Mouse (Mus musculus) testis, adult 2 months (tissue): ENCODE data around the gene Cideb.

Experiments used
- CTCF ChIP-seq: fragments of 200-500 bp; IDR thresholded peaks from 2 replicates; pipeline ENCODE4 v1.5.1; 2012; ENCODE audit warnings: low read depth, mild to moderate bottlenecking, inconsistent platforms, low read length, moderate library complexity; ENCODE audit not compliant: control insufficient read depth, insufficient read depth, insufficient replicate concordance
- POLR2A ChIP-seq: fragments of 200-500 bp; IDR thresholded peaks from 2 replicates; pipeline ENCODE4 v1.6.1; 2012; ENCODE audit warnings: low read depth, mild to moderate bottlenecking, inconsistent platforms, low read length, moderate library complexity; ENCODE audit not compliant: control insufficient read depth

- peak; percentile 97 for TF ChIP-seq CTCF
- peak; percentile 39 for TF ChIP-seq POLR2A
Observed at GRCm38 (mm10) chr14:55721700-55722437, 36.4 kb downstream of the Cideb start, which contains the start of gene Rabggta.
